Mouse (Mus musculus): ENCODE data around the gene Bbs7. TPM values are rescaled to one million over a fixed set of nuclear protein-coding genes. Genes with fewer than 3 reads are reported as not detected.
A peak's percentile ranks its signal among the peaks of the same experiment; 100 is the strongest.

Bbs7 gene
- polyA plus RNA-seq, 1 experiment from 2014 or later: 19.9 TPM

- TF ChIP-seq CTCF (IDR thresholded peaks at IDR 0.05; ENCODE audit: low read depth): no peak
- Histone ChIP-seq H3K4me3 (ENCODE audit: low read depth, low read length) (no peak overlapping the region), H3K4me1 (ENCODE audit: insufficient read depth) (peaks cover 18% of the 10 kb centered on the region), H3K9ac (no peak overlapping the region), H3K9me3 (ENCODE audit: low read depth, low read length) (no peaks in the 10 kb centered on the region), H3K27ac (ENCODE audit: low read depth) (no peak overlapping the region), H3K27me3 (ENCODE audit: insufficient read depth, low read length) (no peaks in the 10 kb centered on the region), H3K4me2 (no peak overlapping the region), H3K36me3 (ENCODE audit: insufficient read depth) (no peaks in the 10 kb centered on the region)
- WGBS: 3% methylated on average over 1 of the region's 1 CpGs
- DNase-seq (peak; percentile 49), ATAC-seq (ENCODE audit: insufficient read depth) (0 out of 2 replicates have a peak, but pooled peaks have one; percentile 16)
Observed at GRCm38 (mm10) chr3:36533201-36533672, 80.0 kb downstream of the Bbs7 start.

GRCm38 (mm10) chr3:36532738-36533137, 80.5 kb downstream of the Bbs7 start:
- WGBS: 27% methylated on average over 7 of the region's 7 CpGs
- H3K27ac ChIP-seq (ENCODE audit: low read depth): no peak overlapping the region
- peak; percentile 12 for DNase-seq

GRCm38 (mm10) chr3:36531979-36532542, 81.2 kb downstream of the Bbs7 start:
- Histone ChIP-seq H3K27ac (ENCODE audit: low read depth) (no peak overlapping the region), H3K9ac (peak overlapping the region; percentile 41), H3K36me3 (ENCODE audit: insufficient read depth) (no peaks in the 10 kb centered on the region), H3K4me3 (ENCODE audit: low read depth, low read length) (peak overlapping the region; percentile 30), H3K4me2 (peak overlapping the region; percentile 56), H3K27me3 (ENCODE audit: insufficient read depth, low read length) (no peaks in the 10 kb centered on the region), H3K9me3 (ENCODE audit: low read depth, low read length) (no peaks in the 10 kb centered on the region), H3K4me1 (ENCODE audit: insufficient read depth) (peaks cover 18% of the 10 kb centered on the region)
- 2% methylated on average over 18 of the region's 18 CpGs for WGBS
- ATAC-seq (ENCODE audit: insufficient read depth): no peak
- no peak for TF ChIP-seq CTCF (IDR thresholded peaks at IDR 0.05; ENCODE audit: low read depth)
- peak; percentile 64 for DNase-seq

More at GRCm38 (mm10) chr3:36532738-36533137, 80.5 kb downstream of the Bbs7 start:
- H3K4me3 ChIP-seq (ENCODE audit: low read depth, low read length): no peak overlapping the region
- no peaks in the 10 kb centered on the region for H3K9me3 ChIP-seq (ENCODE audit: low read depth, low read length)
- peaks cover 18% of the 10 kb centered on the region for H3K4me1 ChIP-seq (ENCODE audit: insufficient read depth)
- H3K36me3 ChIP-seq (ENCODE audit: insufficient read depth): no peaks in the 10 kb centered on the region
- ATAC-seq (ENCODE audit: insufficient read depth): no peak
- H3K27me3 ChIP-seq (ENCODE audit: insufficient read depth, low read length): no peaks in the 10 kb centered on the region
- no peak for TF ChIP-seq CTCF (IDR thresholded peaks at IDR 0.05; ENCODE audit: low read depth)
- H3K9ac ChIP-seq: no peak overlapping the region
- peak overlapping the region; percentile 56 for H3K4me2 ChIP-seq

DNA sequence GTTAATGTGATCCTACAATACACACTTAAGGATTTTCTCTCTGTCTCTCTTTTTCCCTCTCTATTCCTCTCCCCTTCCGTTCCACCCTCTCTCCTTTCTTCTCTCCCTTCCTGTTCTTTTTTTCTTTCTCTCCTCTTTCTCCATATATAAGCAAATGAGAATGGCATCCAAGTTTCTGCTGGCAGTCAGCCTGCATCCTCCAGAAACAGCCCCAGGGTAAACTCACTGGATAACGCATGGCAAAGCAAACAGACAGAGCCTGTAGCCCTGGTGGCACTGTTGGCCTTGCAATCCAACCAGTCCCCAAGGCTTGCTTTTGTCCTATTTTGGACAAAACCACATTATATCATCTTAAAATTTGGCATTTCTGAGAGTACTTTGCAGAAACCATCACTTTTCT, 82.0 kb downstream of the Bbs7 start:
- H3K27me3 ChIP-seq (ENCODE audit: insufficient read depth, low read length): no peaks in the 10 kb centered on the region
- H3K9ac ChIP-seq: no peak overlapping the region
- 22% methylated on average over 2 of the region's 2 CpGs for WGBS
- no peaks in the 10 kb centered on the region for H3K36me3 ChIP-seq (ENCODE audit: insufficient read depth)
- H3K27ac ChIP-seq (ENCODE audit: low read depth): no peak overlapping the region
- H3K4me2 ChIP-seq: peak overlapping the region; percentile 56
- peaks cover 18% of the 10 kb centered on the region for H3K4me1 ChIP-seq (ENCODE audit: insufficient read depth)
- H3K9me3 ChIP-seq (ENCODE audit: low read depth, low read length): no peaks in the 10 kb centered on the region
- DNase-seq (peak; percentile 42), ATAC-seq (ENCODE audit: insufficient read depth) (no peak)
- no peak overlapping the region for H3K4me3 ChIP-seq (ENCODE audit: low read depth, low read length)
- no peak for TF ChIP-seq CTCF (IDR thresholded peaks at IDR 0.05; ENCODE audit: low read depth)

DNA sequence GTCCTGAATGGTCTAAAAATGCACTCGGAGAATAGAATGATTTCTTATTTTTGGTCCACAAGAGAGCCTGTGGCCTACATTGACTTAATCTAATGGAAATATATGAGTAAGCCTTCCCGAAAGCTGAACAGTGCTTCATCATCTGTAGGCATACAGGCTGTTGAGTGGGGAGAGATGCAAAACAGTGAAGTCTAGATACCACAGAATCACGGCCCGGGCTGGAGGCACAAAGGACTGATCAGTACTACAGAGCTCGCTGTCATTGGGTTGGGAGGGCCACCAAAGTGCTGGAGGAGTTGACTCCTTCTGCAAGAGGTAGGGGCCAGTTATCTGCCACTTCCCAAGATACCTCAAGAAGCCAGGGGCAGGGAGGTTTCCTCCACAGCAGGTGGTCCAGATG, 82.5 kb downstream of the Bbs7 start:
- H3K9me3 ChIP-seq (ENCODE audit: low read depth, low read length): no peaks in the 10 kb centered on the region
- H3K27ac ChIP-seq (ENCODE audit: low read depth): peak overlapping the region; percentile 46; the same call in 1 of the 2 replicates
- no peak for TF ChIP-seq CTCF (IDR thresholded peaks at IDR 0.05; ENCODE audit: low read depth)
- no peak overlapping the region for H3K4me3 ChIP-seq (ENCODE audit: low read depth, low read length)
- H3K4me2 ChIP-seq: no peak overlapping the region
- DNase-seq: no peak
- WGBS: 64% methylated on average over 5 of the region's 5 CpGs
- H3K27me3 ChIP-seq (ENCODE audit: insufficient read depth, low read length): no peaks in the 10 kb centered on the region
- no peak for ATAC-seq (ENCODE audit: insufficient read depth)
- no peaks in the 10 kb centered on the region for H3K36me3 ChIP-seq (ENCODE audit: insufficient read depth)
- no peak overlapping the region for H3K9ac ChIP-seq
- peaks cover 18% of the 10 kb centered on the region for H3K4me1 ChIP-seq (ENCODE audit: insufficient read depth)

GRCm38 (mm10) chr3:36530345-36530744, 82.9 kb downstream of the Bbs7 start:
- TF ChIP-seq CTCF (IDR thresholded peaks at IDR 0.05; ENCODE audit: low read depth): no peak
- Histone ChIP-seq H3K4me1 (ENCODE audit: insufficient read depth) (peaks cover 18% of the 10 kb centered on the region), H3K4me2 (no peak overlapping the region), H3K27me3 (ENCODE audit: insufficient read depth, low read length) (no peaks in the 10 kb centered on the region), H3K4me3 (ENCODE audit: low read depth, low read length) (no peak overlapping the region), H3K27ac (ENCODE audit: low read depth) (no peak overlapping the region), H3K9ac (no peak overlapping the region), H3K36me3 (ENCODE audit: insufficient read depth) (no peaks in the 10 kb centered on the region), H3K9me3 (ENCODE audit: low read depth, low read length) (no peaks in the 10 kb centered on the region)
- DNase-seq: peak; percentile 87
- WGBS: 50% methylated on average over 6 of the region's 6 CpGs
- ATAC-seq (ENCODE audit: insufficient read depth): peak; percentile 91

GRCm38 (mm10) chr3:36524466-36524865, 88.8 kb downstream of the Bbs7 start:
- no peak for TF ChIP-seq CTCF (IDR thresholded peaks at IDR 0.05; ENCODE audit: low read depth)
- H3K9ac ChIP-seq: no peak overlapping the region
- ATAC-seq (ENCODE audit: insufficient read depth): no peak
- H3K4me1 ChIP-seq (ENCODE audit: insufficient read depth): no peaks in the 10 kb centered on the region
- WGBS: 65% methylated on average over 3 of the region's 3 CpGs
- H3K4me2 ChIP-seq: no peak overlapping the region
- DNase-seq: no peak
- H3K27ac ChIP-seq (ENCODE audit: low read depth): no peak overlapping the region
- H3K4me3 ChIP-seq (ENCODE audit: low read depth, low read length): no peak overlapping the region
- H3K27me3 ChIP-seq (ENCODE audit: insufficient read depth, low read length): peaks cover 28% of the 10 kb centered on the region
- no peaks in the 10 kb centered on the region for H3K9me3 ChIP-seq (ENCODE audit: low read depth, low read length)
- H3K36me3 ChIP-seq (ENCODE audit: insufficient read depth): no peaks in the 10 kb centered on the region

Other genes with a start within 250 kb of the Bbs7 start
- gene Anxa5, start 137.6 kb downstream of the Bbs7 start, polyA plus RNA-seq (2014; fragmentation: Nextera tagmentation; extraction: Ambion mirVana): 348 and 359 TPM in 2 replicates
- 3.3 TPM in 2 replicates for gene 1810062G17Rik, start 137.5 kb downstream of the Bbs7 start, polyA plus RNA-seq (2014; fragmentation: Nextera tagmentation; extraction: Ambion mirVana)
- 0.12 and 0.16 TPM in 2 replicates for gene Gm11549, start 91.7 kb downstream of the Bbs7 start, polyA plus RNA-seq (2014; fragmentation: Nextera tagmentation; extraction: Ambion mirVana)
- 64.4 and 72.3 TPM in 2 replicates for gene Exosc9, start 60.9 kb downstream of the Bbs7 start, polyA plus RNA-seq (2014; fragmentation: Nextera tagmentation; extraction: Ambion mirVana)
- 281 and 285 TPM in 2 replicates for gene Ccna2, start 41.3 kb downstream of the Bbs7 start, polyA plus RNA-seq (2014; fragmentation: Nextera tagmentation; extraction: Ambion mirVana)
- gene Trpc3, start 76.7 kb upstream of the Bbs7 start, polyA plus RNA-seq (2014; fragmentation: Nextera tagmentation; extraction: Ambion mirVana): 2.4 and 3.9 TPM in 2 replicates
- 55.5 and 55.9 TPM in 2 replicates for gene 4932438A13Rik, start 249.6 kb upstream of the Bbs7 start, polyA plus RNA-seq (2014; fragmentation: Nextera tagmentation; extraction: Ambion mirVana)

Measured in lung, embryonic 14.5 days (tissue).